Mouse (Mus musculus) heart, postnatal 36 days (tissue): ENCODE results near the gene Esrrg. TPM values are rescaled to one million over a fixed set of nuclear protein-coding genes. Genes with fewer than 3 reads are reported as not detected.

Source experiments
- DNase-seq, 2 experiments: peaks; one replicate each; pipeline ENCODE4 v3.0.0; 2021 to 2022
- intact Hi-C: fragments of 180-260 bp; cut with DNase I; formaldehyde crosslinking; loops from one replicate; pipeline ENCODE4 v1.15.1; 2025
- total RNA-seq, 2 experiments: library from RNA; stranded (reverse); gene quantifications; 2 replicates each; pipeline ENCODE4 v1.2.3; 2021

The Esrrg gene
- total RNA-seq, 2 experiments from 2014 or later = 42.5 to 45.7 TPM

- intact Hi-C loops = no loop called here
- DNase-seq = no peak
Measured at GRCm38 (mm10) chr1:188029205-188029604, 420.6 kb downstream of the Esrrg start.

- DNase-seq = no peak
- intact Hi-C loops = no loop called here
Measured at GRCm38 (mm10) chr1:188030116-188030515, 421.5 kb downstream of the Esrrg start.

GRCm38 (mm10) chr1:188031276-188031675 lies 422.7 kb downstream of the Esrrg start:
- DNase-seq = no peak
- intact Hi-C loops = no loop called here

GRCm38 (mm10) chr1:188035957-188036356 lies 427.4 kb downstream of the Esrrg start:
- intact Hi-C loops = no loop called here
- no peak for DNase-seq

- no peak for DNase-seq
- intact Hi-C loops = no loop called here
Measured at GRCm38 (mm10) chr1:188046691-188047121, 438.1 kb downstream of the Esrrg start.

- intact Hi-C loops = no loop called here
- no peak for DNase-seq
Measured at GRCm38 (mm10) chr1:188047148-188047547, 438.6 kb downstream of the Esrrg start.

GRCm38 (mm10) chr1:188055888-188056287 lies 447.3 kb downstream of the Esrrg start:
- peak in 1 of 2 experiments; percentile 7 for DNase-seq
- intact Hi-C loops = no loop called here

- no peak for DNase-seq
- intact Hi-C loops = no loop called here
Measured at GRCm38 (mm10) chr1:188057892-188058291, 449.3 kb downstream of the Esrrg start.

- DNase-seq = no peak
- intact Hi-C loops = no loop called here
Measured at GRCm38 (mm10) chr1:188059006-188059405, 450.4 kb downstream of the Esrrg start.

- DNase-seq = no peak
- intact Hi-C loops = no loop called here
Measured at GRCm38 (mm10) chr1:188060493-188060892, 451.9 kb downstream of the Esrrg start.

GRCm38 (mm10) chr1:188068833-188069232 lies 460.2 kb downstream of the Esrrg start:
- no peak for DNase-seq
- intact Hi-C loops = no loop called here

- intact Hi-C loops = no loop called here
- no peak for DNase-seq
Measured at GRCm38 (mm10) chr1:188069849-188070248, 461.3 kb downstream of the Esrrg start.

- intact Hi-C loops = no loop called here
- DNase-seq = no peak
Measured at GRCm38 (mm10) chr1:188077561-188078195, 469.1 kb downstream of the Esrrg start.

- DNase-seq = no peak
- intact Hi-C loops = no loop called here
Measured at GRCm38 (mm10) chr1:188080261-188080875, 471.8 kb downstream of the Esrrg start.

- DNase-seq = no peak
Measured at GRCm38 (mm10) chr1:188082665-188083640, 474.4 kb downstream of the Esrrg start.

GRCm38 (mm10) chr1:188085116-188085879 lies 476.7 kb downstream of the Esrrg start:
- intact Hi-C loops = no loop called here
- DNase-seq = no peak

More at GRCm38 (mm10) chr1:188082665-188083640, 474.4 kb downstream of the Esrrg start:
- intact Hi-C loops = no loop called here

- DNase-seq = no peak
- intact Hi-C loops = no loop called here
Measured at GRCm38 (mm10) chr1:188093724-188094123, 485.1 kb downstream of the Esrrg start.

GRCm38 (mm10) chr1:188101832-188102231 lies 493.2 kb downstream of the Esrrg start:
- no peak for DNase-seq
- intact Hi-C loops = no loop called here

GRCm38 (mm10) chr1:188103179-188103578 lies 494.6 kb downstream of the Esrrg start:
- intact Hi-C loops = no loop called here
- no peak for DNase-seq

GRCm38 (mm10) chr1:188105516-188105915 lies 496.9 kb downstream of the Esrrg start:
- intact Hi-C loops = no loop called here
- no peak for DNase-seq
